Mouse (Mus musculus): ENCODE data around the gene Utp11. TPM values are rescaled to one million over a fixed set of nuclear protein-coding genes. Genes with fewer than 3 reads are reported as not detected.

Utp11 gene
- total RNA-seq, 2 experiments from 2014 or later: 15.1 to 16.6 TPM

DNA sequence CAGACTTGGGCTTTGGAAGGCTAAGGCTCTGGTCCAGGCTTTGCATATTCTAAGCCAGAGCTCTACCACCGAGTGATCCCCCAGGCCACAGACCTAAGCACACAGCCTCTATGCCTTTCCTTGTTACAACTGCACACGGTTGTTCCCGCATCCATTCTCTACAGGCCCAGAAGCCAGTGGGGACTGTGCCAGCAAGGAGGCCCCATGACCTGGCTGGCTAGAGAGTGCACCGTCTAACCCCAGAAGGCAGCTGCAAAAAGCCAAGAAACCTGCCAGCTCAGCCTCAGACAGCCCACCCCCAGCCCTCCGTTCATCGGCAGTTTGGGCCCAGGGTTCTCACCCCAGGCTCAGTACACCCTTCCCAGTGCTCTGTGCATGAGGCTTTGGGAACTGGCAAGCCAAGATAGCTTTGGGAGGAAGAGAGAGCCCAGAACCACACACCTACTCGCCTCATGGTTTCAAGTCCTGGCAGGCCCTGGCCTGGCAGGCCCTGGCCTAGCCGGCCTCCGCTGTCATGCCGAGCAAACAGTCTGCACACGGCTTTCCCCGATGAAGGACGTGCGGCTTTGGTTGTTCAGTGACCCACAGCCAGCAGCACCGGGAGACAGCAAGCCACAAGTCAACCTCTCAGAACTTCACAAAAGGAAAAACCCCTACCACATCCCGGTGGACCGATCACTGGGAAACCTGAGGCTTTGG, 18.9 kb downstream of the Utp11 start:
- no peak for DNase-seq (ENCODE audit: extremely low spot score in 1 of 2, low spot score in 1 of 2)

DNA sequence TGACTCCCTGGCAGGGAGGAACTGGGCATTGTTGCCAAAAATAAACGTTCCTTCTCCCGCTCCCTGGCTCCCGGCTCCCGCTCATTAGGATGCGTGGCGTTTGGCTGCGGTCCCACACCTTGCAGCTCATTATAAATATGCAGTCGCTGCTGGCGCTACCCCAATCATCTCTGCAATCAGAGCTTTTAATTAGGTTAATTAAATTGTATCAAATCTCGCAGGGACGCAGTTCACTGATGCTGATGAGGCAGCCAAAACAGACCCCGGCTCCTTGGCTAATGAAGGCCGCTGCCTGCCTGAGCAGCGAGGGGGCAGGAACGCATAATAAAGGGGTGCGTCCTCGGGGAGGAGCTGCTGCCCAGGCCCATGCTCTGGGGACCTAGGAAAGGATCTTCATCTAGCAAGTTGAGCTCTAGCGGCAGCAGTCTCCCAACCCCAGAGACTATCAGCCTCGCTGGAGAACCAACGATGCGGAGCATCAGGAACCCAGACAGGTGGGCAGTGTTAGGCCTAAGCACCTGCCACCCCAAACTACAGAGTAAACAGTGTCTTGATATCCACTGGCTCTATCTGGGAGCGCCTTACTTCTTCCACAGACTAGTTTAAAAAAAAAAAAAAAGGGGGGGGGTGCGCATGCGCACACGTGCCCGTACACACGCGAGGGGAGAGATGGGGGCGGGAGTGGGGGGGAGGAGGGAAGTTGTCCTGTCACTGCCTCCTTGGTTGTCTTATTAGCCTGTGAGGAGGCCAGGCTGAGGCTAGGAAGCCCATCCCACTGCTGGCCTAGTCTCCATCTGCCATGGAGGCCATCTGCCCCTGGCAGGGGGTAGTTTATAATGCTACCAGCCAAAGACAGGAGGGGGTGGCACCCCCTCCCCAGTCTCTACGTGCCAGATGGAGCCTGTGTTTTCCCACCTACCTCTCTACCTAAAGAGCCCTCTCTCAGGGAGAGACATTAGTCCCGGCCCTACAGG, 20.8 kb downstream of the Utp11 start:
- DNase-seq (ENCODE audit: extremely low spot score in 1 of 2, low spot score in 1 of 2): no peak

DNA sequence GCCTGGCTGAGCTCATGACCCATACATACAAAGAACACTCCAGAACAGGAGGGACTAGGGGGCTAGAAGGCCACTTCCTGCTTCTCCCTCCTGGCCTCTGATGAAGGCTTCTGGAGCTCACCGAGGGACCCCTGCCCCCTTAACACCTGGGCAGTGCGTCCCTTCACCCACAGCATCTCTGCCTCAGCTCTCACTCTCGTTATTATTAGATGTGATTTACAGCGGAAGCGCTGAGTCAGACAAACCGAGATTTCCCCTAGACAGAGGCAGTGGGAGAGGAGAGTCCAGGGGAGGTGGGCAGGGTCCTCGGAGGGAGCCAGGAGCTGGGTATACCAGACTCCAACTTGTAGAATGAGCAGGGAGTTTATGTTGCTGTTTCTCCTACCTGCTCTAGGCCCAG, 21.8 kb downstream of the Utp11 start:
- no peak for DNase-seq (ENCODE audit: extremely low spot score in 1 of 2, low spot score in 1 of 2)

DNA sequence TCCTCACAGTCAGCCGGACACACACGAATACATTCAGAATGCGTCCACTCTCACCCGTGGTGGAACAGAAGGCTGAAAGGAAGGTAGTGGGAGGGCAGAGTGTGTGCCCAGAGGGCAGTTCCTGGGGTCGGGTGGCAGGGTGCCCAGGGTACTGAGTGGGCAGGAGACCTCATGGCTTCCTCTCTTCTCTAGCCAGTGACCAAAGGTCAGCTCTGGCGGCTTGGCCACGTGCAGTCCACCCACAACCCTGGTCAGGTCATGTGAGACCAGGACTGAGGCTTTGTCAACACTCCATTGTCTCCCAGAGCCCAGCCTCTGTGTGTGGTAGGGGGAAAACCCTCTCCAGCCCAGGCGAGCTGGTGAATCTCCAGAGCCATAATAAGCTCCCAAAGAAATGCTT, 23.2 kb downstream of the Utp11 start:
- no peak for DNase-seq (ENCODE audit: extremely low spot score in 1 of 2, low spot score in 1 of 2)

DNA sequence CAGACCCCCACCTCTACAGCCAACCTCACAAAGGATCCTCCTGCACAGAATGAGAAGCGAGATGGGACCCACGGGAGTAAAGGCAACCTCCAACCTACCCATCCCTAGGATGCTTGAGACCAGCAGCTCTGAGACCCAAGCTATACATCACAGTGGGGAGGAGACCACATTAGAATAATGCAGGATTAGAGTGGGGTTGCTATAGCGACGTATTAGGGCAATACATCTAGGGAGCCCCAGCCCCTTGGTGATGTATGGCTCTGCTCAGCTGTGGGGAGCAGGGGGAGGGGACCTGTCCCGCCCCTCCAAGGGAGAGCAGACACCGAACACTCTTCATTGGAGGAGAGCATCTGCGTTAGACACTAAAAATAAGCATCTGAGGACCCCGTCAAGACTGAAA, 25.3 kb downstream of the Utp11 start:
- DNase-seq (ENCODE audit: extremely low spot score in 1 of 2, low spot score in 1 of 2): no peak

DNA sequence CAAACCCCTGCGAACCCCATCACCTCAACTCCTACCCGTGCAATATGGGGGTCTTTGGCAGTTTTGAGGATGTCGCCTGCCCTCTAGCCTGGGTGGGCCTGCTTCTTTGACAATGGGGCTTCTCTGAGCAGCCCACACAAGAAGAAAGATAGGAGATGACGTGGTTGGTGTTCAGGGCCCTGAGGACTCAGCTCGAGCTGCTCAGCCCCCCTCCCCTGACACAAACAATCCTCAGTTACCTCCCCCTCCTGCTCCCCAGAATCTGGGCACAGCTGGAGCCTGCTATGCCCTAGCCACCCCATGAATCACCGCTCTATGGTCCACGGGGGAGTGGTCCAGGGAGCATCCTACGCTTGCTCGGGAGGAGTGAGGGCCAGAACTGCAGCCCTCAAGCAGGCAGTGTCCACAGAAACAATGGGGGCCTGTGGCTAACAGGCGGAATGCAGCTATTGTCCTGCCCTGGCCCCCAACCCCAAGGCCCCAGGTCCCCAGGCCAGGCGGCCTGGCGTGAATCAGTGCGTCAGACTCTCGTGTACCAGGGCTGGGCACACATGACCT, 25.8 kb downstream of the Utp11 start:
- DNase-seq (ENCODE audit: extremely low spot score in 1 of 2, low spot score in 1 of 2): no peak

DNA sequence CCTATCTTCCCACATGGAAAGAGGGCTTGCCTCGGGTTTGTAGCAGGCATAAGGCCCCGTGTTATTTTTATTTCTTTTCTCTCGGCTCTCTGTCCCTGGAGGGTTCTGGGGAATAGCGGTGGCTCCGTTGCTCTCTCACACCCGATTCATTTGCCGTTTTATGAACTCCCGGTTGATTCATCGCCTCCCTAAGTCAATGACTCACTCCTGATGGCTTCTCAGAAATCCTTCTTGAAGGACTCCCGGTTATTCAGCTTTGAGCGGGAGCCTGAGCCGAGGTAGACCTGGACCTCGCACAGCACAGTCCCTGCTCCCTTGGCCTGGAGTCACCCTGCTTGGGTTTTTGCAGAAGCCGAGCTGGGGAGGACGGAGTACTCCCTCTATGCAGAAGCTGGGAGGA, 28.8 kb downstream of the Utp11 start:
- DNase-seq (ENCODE audit: extremely low spot score in 1 of 2, low spot score in 1 of 2): no peak

DNA sequence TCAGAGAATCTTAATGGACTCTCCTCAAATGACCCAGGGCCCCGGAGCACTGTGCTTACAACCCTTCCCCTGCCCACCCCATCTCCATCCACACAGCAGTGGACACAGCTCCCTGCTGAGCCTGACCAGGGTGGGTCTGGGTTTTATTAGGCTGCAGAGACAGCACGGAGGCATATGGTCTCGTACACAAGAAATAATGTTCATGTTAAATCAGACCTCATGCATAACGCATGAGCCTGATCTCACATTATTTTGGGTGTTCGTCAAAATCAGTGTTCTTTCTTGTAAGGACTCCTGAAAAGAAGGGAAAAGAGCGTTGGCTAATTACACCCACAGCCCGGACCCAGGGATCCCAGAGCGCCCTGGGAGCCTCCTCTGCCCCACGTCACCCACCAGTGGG, 29.2 kb downstream of the Utp11 start:
- DNase-seq (ENCODE audit: extremely low spot score in 1 of 2, low spot score in 1 of 2): no peak

DNA sequence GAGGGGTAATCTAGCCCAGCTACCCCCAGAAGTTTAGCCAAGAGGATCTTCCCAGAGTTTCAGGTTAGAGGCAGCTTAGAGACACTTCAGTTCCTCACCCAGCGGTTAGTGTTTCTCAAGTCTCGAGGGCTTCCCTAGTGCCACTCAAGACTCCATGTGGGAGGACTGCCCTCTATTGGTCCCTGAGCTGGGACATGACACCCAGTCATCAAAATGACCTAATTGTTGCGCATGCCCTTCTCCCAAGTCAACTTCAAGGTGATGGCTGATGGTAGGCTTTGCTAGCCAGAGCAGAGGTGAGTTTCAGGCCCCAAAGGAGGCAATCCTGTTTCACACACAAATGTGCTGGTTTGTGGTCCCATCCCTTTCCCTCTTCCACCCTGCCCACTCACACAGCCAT, 30.4 kb downstream of the Utp11 start:
- DNase-seq (ENCODE audit: extremely low spot score in 1 of 2, low spot score in 1 of 2): no peak

DNA sequence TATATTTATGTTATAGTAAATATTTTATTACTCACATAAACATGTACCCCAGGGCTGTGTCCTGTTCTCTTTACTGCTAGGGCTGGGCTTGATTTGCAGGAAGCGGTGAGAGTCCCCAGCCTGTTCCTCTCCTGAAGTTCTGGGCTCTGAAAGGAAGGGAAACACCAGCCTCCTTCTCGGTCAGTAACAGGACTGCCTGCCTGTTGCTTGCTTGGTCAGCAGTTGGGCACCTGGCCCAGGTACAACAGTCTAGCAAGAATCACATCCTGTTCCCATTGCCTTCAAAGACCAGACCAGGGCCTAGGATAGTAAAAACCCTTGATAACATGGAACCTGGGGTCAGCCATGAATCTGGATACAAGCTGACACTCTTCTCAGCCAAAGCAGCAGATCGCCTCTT, 32.8 kb downstream of the Utp11 start:
- no peak for DNase-seq (ENCODE audit: extremely low spot score in 1 of 2, low spot score in 1 of 2)

DNA sequence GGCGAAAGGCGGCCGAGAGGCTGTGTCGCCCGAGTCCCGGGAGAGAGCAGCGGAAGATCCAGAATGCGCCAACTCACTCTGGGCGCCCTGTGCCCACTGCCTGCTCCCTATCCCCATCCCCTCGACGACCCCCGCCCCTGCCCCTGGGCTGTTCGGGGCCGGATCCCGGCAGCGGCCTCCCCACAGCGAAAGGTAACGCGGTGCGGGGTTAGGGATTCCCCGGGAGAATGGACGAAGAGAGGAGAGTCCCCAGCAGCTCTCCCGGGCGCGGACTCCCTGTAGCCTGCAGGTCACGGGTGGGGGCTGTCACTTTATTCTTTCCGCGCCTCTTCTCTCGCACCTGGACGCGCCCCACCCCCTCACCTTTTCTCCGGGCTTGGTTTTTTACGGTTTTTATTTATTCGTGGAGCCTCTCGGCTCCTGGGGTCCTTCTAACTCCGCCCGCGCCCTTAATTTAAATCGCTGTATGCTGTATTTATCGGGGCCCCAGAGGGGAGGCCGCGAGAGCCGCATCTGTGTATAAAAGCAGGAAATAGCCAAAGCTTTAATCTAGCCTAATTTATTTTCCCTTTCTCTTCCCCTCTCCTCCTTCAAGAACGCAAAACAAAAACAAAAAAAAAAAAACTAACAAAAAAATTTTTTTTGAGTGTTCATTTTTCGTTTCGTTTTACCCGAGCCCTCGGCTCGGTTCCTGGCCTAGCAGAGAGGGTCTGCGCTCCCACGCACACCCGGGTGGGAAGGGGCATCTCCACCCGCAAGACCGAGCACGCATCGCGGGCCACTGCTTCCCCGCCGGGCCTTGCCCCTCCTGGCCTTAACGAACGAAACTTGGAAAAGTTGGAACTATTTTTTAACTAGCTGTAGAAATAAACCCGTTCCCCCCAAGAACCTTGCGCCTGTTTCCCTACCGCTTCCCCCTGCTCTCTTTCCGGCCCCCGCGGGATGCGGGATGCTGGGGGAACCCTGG, 33.9 kb downstream of the Utp11 start:
- no peak for DNase-seq (ENCODE audit: extremely low spot score in 1 of 2, low spot score in 1 of 2)

DNA sequence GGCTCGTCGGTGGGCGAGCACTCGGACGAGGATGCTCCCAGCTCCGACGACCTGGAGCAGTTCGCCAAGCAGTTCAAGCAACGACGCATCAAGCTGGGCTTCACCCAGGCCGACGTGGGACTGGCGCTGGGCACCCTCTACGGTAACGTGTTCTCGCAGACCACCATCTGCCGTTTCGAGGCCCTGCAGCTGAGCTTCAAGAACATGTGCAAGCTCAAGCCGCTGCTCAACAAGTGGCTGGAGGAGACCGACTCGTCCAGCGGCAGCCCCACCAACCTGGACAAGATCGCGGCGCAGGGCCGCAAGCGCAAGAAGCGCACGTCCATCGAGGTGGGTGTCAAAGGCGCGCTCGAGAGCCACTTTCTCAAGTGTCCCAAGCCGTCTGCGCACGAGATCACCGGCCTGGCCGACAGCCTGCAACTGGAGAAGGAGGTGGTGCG, 35.0 kb downstream of the Utp11 start:
- no peak for DNase-seq (ENCODE audit: extremely low spot score in 1 of 2, low spot score in 1 of 2)

DNA sequence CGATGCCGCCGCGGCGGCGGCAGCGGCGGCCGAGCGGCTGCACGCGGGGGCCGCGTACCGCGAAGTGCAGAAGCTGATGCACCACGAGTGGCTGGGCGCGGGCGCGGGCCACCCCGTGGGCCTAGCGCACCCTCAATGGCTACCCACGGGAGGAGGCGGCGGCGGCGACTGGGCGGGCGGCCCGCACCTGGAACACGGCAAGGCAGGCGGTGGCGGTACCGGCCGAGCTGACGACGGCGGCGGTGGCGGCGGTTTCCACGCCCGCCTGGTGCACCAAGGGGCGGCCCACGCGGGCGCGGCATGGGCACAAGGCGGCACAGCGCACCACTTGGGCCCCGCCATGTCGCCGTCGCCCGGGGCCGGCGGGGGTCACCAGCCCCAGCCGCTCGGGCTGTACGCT, 35.6 kb downstream of the Utp11 start:
- no peak for DNase-seq (ENCODE audit: extremely low spot score in 1 of 2, low spot score in 1 of 2)

DNA sequence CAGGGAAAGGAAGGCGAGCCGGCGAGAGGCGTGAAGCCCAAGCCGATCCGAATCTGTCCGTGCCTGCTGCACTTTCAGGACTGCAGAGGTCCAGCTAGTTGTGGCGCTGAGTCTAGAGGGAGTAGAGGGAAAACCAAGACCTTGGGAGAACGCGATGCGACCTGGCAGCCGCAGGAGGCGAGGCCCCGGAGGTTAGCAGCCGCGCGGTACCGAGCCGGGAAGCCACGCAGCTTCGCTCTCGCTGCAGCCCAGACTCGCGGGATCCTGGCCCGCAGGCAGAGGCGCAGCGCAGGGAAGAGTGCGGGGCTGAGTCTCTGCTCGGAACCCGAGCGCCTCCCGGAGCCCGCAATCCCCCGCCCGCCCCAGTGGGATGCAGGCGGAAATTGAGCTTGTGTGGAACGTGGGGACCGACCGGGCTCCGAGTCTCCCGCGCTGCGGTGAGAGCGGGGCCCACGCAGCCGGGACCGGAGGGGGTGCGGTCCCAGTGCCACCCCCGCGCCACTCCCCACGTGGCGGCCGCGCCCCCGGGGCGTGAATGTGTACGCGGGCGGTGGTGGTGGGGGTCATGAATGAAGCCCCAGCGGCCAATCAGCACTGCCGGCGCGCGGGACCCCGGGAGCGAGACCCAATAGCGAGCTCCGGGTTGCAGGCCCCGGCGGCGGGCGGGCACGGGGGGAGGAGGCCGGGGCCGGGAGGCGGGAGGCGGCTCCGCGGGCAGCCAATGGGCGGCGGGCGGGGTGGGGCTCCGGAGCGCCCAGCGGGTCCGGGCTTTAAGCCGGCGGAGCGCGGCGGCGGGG, 36.3 kb downstream of the Utp11 start:
- DNase-seq (ENCODE audit: extremely low spot score in 1 of 2, low spot score in 1 of 2): peak; percentile 69 to 73

DNA sequence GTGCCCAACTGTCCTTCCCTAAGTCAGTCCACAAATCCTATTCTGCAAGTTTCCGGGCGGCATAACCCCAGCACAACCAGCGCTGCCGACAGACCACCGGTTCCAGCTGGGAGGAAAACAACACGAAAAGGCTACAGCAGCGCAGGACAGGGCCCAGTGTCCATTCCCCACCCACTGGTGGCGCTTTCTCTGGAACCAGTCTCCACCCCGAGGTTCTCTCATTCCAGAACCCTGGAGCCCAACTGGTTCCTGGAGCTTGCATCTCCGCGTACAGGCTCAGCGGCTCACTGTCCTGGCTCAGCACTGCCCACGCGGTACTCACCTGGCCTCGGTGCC, 36.9 kb downstream of the Utp11 start, which contains the start of gene Pou3f1:
Gene Pou3f1, plus strand, starts transcription at position 290 of the 336 bp plus-strand sequence.
- no peak for DNase-seq (ENCODE audit: extremely low spot score in 1 of 2, low spot score in 1 of 2)

DNA sequence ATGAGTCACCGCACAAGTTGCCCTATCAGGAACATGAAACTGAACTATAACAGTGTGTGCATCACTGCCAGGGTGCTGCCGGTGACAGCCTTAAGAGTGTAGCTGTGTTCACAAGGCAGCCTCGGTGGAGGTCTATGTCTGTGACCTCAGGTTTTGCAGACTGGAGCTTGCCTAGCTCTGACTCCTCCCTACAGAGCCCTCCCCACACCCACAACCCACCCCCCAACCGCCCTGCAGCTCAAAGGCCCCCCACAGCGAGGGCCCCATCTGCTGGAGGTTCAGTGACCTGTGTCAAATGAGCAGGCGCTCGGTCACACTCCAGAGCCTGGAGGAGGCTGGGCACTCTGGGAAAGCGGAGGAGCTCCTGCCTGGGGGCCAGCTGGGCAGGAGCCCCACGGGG, 40.5 kb downstream of the Utp11 start:
- no peak for DNase-seq (ENCODE audit: extremely low spot score in 1 of 2, low spot score in 1 of 2)

DNA sequence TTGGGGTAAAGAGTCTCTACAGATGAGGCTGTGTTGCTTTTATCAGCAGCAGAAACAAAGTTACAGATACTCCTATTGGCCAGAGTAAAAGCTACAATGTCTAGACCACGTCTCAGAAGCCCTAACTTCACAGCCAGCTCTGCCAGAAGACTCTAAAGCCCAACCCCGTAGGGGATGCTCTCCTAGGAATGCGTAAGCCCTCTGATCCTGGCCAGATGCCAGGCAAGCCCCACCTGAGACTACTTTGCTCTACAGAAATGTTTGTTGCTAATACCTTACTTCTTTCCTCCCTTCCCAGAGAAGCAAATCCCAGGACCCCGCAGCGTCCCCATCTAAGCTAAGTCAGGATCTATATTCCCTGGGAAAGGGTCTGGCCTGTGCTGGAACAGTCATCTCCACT, 45.5 kb downstream of the Utp11 start:
- DNase-seq (ENCODE audit: extremely low spot score in 1 of 2, low spot score in 1 of 2): no peak

DNA sequence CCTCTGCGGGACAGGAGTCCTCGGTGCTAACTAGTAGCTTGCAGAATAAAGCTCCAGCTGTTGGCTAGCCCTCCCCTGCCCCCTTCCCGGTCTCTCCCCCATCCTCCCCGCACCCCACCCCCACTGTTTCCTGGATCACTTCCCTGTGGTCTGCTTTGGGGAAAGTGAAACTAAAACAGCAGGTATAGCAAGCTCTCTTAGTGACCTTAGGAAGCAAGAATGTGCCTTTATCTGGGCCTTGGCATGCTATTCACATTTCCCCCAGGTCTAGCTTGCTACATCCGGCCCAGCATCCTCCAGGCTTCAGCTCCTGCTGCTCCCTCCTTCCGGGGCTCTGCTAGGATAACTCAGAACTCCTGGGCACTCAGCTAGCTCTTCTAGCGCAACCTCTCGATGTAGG, 46.8 kb downstream of the Utp11 start:
- no peak for DNase-seq (ENCODE audit: extremely low spot score in 1 of 2, low spot score in 1 of 2)

DNA sequence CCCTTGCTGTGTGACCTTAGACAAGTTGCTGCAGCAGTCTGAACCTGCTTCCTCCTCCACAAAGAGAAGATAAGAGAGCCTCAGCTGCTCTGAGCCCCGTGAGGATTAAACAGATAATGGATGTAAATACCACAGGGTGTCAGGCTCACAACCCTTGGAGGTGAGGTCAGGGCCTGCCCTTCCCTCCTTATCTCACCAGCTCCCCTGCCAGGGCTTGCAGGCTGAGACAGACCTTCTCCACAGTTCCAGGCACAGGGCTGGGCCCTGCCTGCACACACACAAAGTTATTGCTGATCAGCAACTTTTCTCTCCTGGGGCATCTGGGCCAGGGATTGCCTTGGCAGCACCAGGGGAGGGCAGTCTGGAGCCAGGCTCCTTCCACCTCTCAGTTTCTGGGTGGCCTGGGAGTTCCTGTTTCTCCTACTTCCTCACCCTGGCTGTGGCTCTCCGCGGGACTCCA, 48.4 kb downstream of the Utp11 start:
- no peak for DNase-seq (ENCODE audit: extremely low spot score in 1 of 2, low spot score in 1 of 2)

All from layer of hippocampus, postnatal 25 days (tissue).